Mouse (Mus musculus) forebrain, embryonic 15.5 days (tissue): ENCODE data around the gene Slc41a3. TPM values are rescaled to one million over a fixed set of nuclear protein-coding genes. Genes with fewer than 3 reads are reported as not detected.
"Not testable (repeated sequence)": the region's sequence is repeated elsewhere in the genome, so short reads cannot be mapped to it uniquely, and the experiment has no call there.

ENCODE experiments used
- ATAC-seq: fragments of 200-750 bp; cut with Nextera tagmentation; replicated peaks from 2 replicates; pipeline ENCODE4 v1.8.0; 2017; ENCODE audit warnings: mild to moderate bottlenecking, moderate TSS enrichment, moderate library complexity
- H3K27ac ChIP-seq: fragments of 300-500 bp; sonication (generic); replicated peaks from 2 replicates; pipeline ENCODE4 v1.5.1; 2015; ENCODE audit warnings: mild to moderate bottlenecking, inconsistent platforms
- H3K27me3 ChIP-seq: fragments of 300-500 bp; sonication (generic); 2 replicates; pipeline ENCODE4 v1.6.1; 2015; ENCODE audit warnings: inconsistent platforms
- H3K36me3 ChIP-seq: fragments of 300-500 bp; sonication (generic); 2 replicates; pipeline ENCODE4 v1.6.1; 2015; ENCODE audit warnings: mild to moderate bottlenecking, inconsistent platforms
- H3K4me1 ChIP-seq: fragments of 300-500 bp; sonication (generic); 2 replicates; pipeline ENCODE4 v1.6.1; 2015; ENCODE audit warnings: inconsistent platforms
- H3K4me2 ChIP-seq: fragments of 300-500 bp; sonication (generic); replicated peaks from 2 replicates; pipeline ENCODE4 v1.6.1; 2015; ENCODE audit warnings: mild to moderate bottlenecking, inconsistent platforms
- H3K4me3 ChIP-seq: fragments of 300-500 bp; sonication (generic); 2 replicates; pipeline ENCODE4 v1.5.1; 2015; ENCODE audit warnings: mild to moderate bottlenecking, inconsistent platforms
- H3K9ac ChIP-seq: fragments of 300-500 bp; sonication (generic); replicated peaks from 2 replicates; pipeline ENCODE4 v1.6.1; 2015; ENCODE audit warnings: mild to moderate bottlenecking, inconsistent platforms
- H3K9me3 ChIP-seq: fragments of 300-500 bp; sonication (generic); 2 replicates; pipeline ENCODE4 v1.6.1; 2016; ENCODE audit warnings: inconsistent platforms
- WGBS: fragments of 180-500 bp; shearing (Covaris S2); methylation state at CpG from one replicate; pipeline ENCODE4 v1.1.7; 2015; ENCODE audit warnings: mixed read lengths; 5-methylcytosine and 5-hydroxymethylcytosine counted together
- polyA plus RNA-seq: library from polyadenylated mRNA; unstranded; fragments of >200 nt; fragmentation: Nextera tagmentation; extraction: Ambion mirVana; gene quantifications from 2 replicates; pipeline ENCODE4 v1.2.1, GENCODE M21; 2015

The Slc41a3 gene
- polyA plus RNA-seq, 1 experiment from 2014 or later: 2.5 TPM

DNA sequence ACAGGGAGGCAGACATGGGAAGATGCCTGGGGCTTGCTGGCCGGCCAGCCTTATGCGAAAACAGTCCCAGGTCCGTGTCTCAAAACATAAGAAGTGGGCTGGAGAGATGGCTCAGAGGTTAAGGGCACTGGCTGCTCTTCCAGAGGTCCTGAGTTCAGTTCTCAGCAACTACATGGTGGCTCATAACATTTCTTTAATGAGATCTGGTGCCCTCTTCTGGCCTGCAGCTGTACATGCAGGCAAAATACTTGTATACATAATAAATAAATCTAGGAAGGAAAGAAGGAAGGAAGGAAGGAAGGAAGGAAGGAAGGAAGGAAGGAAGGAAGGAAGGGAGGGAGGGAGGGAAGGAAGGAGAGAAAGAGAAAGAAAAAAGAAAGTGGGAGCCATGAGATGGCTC is 28.0 kb downstream of the Slc41a3 start:
- H3K4me2 ChIP-seq, H3K9me3 ChIP-seq, H3K36me3 ChIP-seq, H3K4me1 ChIP-seq, H3K9ac ChIP-seq, H3K27me3 ChIP-seq, H3K27ac ChIP-seq, H3K4me3 ChIP-seq, ATAC-seq: not testable (repeated sequence)
- WGBS: 77% methylated on average over 3 of the region's 3 CpGs

DNA sequence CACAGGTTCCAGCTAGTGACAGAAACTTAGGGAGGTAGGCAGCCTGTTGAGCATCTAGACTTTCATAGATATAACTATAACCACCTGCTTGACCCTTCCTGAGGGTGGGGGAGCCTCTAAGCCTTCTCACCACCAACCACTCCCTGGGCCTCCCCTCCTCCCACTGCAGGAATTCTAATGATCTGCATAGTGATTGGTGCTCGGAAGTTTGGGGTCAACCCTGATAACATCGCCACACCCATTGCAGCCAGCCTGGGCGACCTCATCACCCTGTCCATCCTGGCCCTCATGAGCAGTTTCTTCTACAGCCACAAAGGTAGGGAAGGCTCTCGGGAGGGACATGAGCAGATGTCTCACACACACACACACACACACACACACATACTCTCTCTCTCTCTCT is 30.6 kb downstream of the Slc41a3 start:
- H3K9me3 ChIP-seq: no peaks in the 10 kb centered on the region
- H3K27me3 ChIP-seq: no peaks in the 10 kb centered on the region
- 49% methylated on average over 4 of the region's 4 CpGs for WGBS
- H3K36me3 ChIP-seq: no peaks in the 10 kb centered on the region
- H3K4me2 ChIP-seq: no peak overlapping the region
- no peaks in the 10 kb centered on the region for H3K4me1 ChIP-seq
- no peak overlapping the region for H3K9ac ChIP-seq
- no peak overlapping the region for H3K27ac ChIP-seq
- ATAC-seq: no peak
- H3K4me3 ChIP-seq: no peak overlapping the region

- no peak overlapping the region for H3K9ac ChIP-seq
- H3K27me3 ChIP-seq: no peaks in the 10 kb centered on the region
- no peaks in the 10 kb centered on the region for H3K36me3 ChIP-seq
- 63% methylated on average over 3 of the region's 3 CpGs for WGBS
- ATAC-seq: no peak
- H3K4me3 ChIP-seq: no peak overlapping the region
- H3K27ac ChIP-seq: no peak overlapping the region
- no peak overlapping the region for H3K4me2 ChIP-seq
- H3K9me3 ChIP-seq: no peaks in the 10 kb centered on the region
- H3K4me1 ChIP-seq: no peaks in the 10 kb centered on the region
These were observed 31.1 kb downstream of the Slc41a3 start for GRCm38 (mm10) chr6:90635611-90636010.

- no peak for ATAC-seq
- 83% methylated on average over 3 of the region's 3 CpGs for WGBS
- H3K4me1 ChIP-seq: no peaks in the 10 kb centered on the region
These were observed 38.5 kb downstream of the Slc41a3 start for GRCm38 (mm10) chr6:90643057-90643456.

GRCm38 (mm10) chr6:90644965-90645364 is 40.4 kb downstream of the Slc41a3 start:
- no peak for ATAC-seq
- Histone ChIP-seq H3K4me1 (no peaks in the 10 kb centered on the region), H3K9ac (no peak overlapping the region), H3K27ac (no peak overlapping the region), H3K27me3 (no peaks in the 10 kb centered on the region), H3K4me3 (no peak overlapping the region), H3K4me2 (no peak overlapping the region), H3K9me3 (no peaks in the 10 kb centered on the region), H3K36me3 (no peaks in the 10 kb centered on the region)
- WGBS: 48% methylated on average over 4 of the region's 4 CpGs

More at GRCm38 (mm10) chr6:90643057-90643456, 38.5 kb downstream of the Slc41a3 start:
- H3K4me2 ChIP-seq: no peak overlapping the region
- H3K27ac ChIP-seq: no peak overlapping the region
- H3K4me3 ChIP-seq: no peak overlapping the region
- no peaks in the 10 kb centered on the region for H3K27me3 ChIP-seq
- no peaks in the 10 kb centered on the region for H3K36me3 ChIP-seq
- no peak overlapping the region for H3K9ac ChIP-seq
- no peaks in the 10 kb centered on the region for H3K9me3 ChIP-seq

GRCm38 (mm10) chr6:90648391-90648790 is 43.9 kb downstream of the Slc41a3 start:
- no peak for ATAC-seq

DNA sequence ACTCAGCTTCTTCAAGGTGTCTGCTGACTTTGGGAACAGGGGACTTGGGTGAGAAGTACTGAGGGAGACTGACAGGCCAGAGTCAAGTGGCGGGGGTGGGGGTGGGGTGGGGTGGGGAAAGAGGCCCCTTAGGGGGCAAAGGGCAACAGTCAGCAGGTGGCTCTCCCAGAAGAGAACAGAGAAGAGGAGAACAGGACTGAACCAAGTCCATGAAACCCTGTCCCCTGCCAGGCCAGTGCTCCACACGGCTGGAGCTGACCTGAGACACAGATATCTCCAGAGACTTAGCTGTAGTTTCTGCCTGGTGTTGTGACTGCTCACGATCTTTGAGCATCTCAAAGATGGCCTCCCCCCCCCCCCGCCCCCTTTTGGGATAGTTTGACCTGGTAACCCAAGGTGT is 44.8 kb downstream of the Slc41a3 start:
- Histone ChIP-seq H3K36me3 (no peaks in the 10 kb centered on the region), H3K4me1 (no peaks in the 10 kb centered on the region), H3K9ac (no peak overlapping the region), H3K27ac (no peak overlapping the region), H3K4me2 (no peak overlapping the region), H3K27me3 (no peaks in the 10 kb centered on the region), H3K9me3 (no peaks in the 10 kb centered on the region), H3K4me3 (no peak overlapping the region)
- no peak for ATAC-seq
- 79% methylated on average over 4 of the region's 4 CpGs for WGBS

More at GRCm38 (mm10) chr6:90648391-90648790, 43.9 kb downstream of the Slc41a3 start:
- no peaks in the 10 kb centered on the region for H3K27me3 ChIP-seq
- no peaks in the 10 kb centered on the region for H3K9me3 ChIP-seq
- 86% methylated on average over 6 of the region's 6 CpGs for WGBS
- no peaks in the 10 kb centered on the region for H3K36me3 ChIP-seq
- no peaks in the 10 kb centered on the region for H3K4me1 ChIP-seq
- H3K4me3 ChIP-seq: no peak overlapping the region
- no peak overlapping the region for H3K4me2 ChIP-seq
- H3K9ac ChIP-seq: no peak overlapping the region
- no peak overlapping the region for H3K27ac ChIP-seq

- Histone ChIP-seq H3K27me3 (no peaks in the 10 kb centered on the region), H3K4me2 (no peak overlapping the region), H3K27ac (no peak overlapping the region), H3K4me3 (no peak overlapping the region), H3K4me1 (no peaks in the 10 kb centered on the region), H3K9me3 (no peaks in the 10 kb centered on the region), H3K36me3 (no peaks in the 10 kb centered on the region), H3K9ac (no peak overlapping the region)
- WGBS: 57% methylated on average over 1 of the region's 1 CpGs
- ATAC-seq: no peak
These were observed 46.1 kb downstream of the Slc41a3 start for GRCm38 (mm10) chr6:90650634-90651033.

- Histone ChIP-seq H3K9me3 (no peaks in the 10 kb centered on the region), H3K36me3 (no peaks in the 10 kb centered on the region), H3K4me2 (no peak overlapping the region), H3K4me1 (no peaks in the 10 kb centered on the region), H3K4me3 (no peak overlapping the region), H3K27me3 (no peaks in the 10 kb centered on the region), H3K9ac (no peak overlapping the region), H3K27ac (no peak overlapping the region)
- ATAC-seq: no peak
- WGBS: 56% methylated on average over 2 of the region's 2 CpGs
These were observed 49.2 kb downstream of the Slc41a3 start for GRCm38 (mm10) chr6:90653736-90654135.

GRCm38 (mm10) chr6:90656344-90656850 is 51.9 kb downstream of the Slc41a3 start:
- not testable (repeated sequence) for H3K36me3 ChIP-seq, H3K27me3 ChIP-seq, H3K4me1 ChIP-seq, ATAC-seq, H3K9ac ChIP-seq, H3K9me3 ChIP-seq, H3K4me2 ChIP-seq, H3K4me3 ChIP-seq, H3K27ac ChIP-seq
- WGBS: 62% methylated on average over 2 of the region's 2 CpGs

DNA sequence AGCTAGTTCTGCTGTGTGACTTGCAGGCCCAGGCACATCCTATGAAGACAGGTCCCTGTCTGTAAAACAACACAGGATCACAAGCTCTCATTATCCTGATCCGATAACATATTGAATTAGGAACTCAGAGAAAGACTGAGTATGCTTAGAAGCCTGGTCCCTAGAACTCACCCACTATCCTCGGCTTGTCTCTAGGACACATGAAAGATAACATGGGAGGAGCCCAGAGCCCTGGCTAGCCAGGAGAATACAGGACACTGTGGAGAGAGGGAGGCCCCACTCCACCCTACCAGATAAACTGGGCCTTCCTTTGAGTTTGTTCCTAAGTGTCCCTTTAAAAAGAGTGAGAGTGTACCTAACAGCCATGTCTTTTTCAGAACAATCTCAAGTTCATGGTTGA is 55.4 kb downstream of the Slc41a3 start:
- H3K36me3 ChIP-seq: peaks cover 9% of the 10 kb centered on the region; the same call in 1 of the 2 replicates
- H3K4me3 ChIP-seq: no peak overlapping the region
- WGBS: 75% methylated on average over 2 of the region's 2 CpGs
- H3K4me1 ChIP-seq: no peaks in the 10 kb centered on the region
- H3K4me2 ChIP-seq: no peak overlapping the region
- no peak overlapping the region for H3K9ac ChIP-seq
- no peak overlapping the region for H3K27ac ChIP-seq
- ATAC-seq: no peak
- H3K9me3 ChIP-seq: no peaks in the 10 kb centered on the region
- H3K27me3 ChIP-seq: no peaks in the 10 kb centered on the region

DNA sequence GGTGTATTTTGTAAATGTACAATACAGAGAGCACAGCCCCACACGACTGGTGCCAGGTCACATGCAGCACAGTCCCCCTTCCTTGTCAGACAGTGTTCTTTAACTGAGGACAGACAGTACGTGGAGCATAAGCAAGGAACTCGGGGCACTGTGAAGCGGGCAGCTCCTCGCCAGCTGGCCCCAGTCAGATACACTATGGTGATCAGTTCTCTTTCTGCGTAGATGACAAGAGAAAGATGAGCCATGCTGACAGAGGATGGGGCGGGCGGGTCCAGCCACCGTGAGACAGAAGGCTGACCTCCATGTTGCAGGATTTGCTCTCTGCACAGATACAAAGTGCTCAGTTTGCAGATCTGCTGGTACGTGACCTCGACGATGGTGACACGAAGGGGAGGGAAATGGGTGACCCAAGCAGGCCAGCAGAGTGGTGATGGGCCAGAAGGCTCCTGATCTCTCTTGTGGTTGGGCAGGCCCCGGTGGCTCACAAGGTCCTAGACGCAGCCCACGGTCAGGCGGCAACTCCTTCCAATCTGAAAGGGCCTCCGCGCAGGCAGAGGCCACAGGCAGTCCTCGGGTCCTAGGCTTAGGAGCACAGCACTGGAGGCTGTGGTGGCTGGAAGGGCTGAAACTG is 56.0 kb downstream of the Slc41a3 start:
- WGBS: 89% methylated on average over 20 of the region's 20 CpGs
- Histone ChIP-seq H3K4me3 (no peak overlapping the region), H3K9me3 (no peaks in the 10 kb centered on the region), H3K4me2 (no peak overlapping the region), H3K4me1 (no peaks in the 10 kb centered on the region), H3K27ac (no peak overlapping the region), H3K9ac (no peak overlapping the region), H3K36me3 (peaks cover 12% of the 10 kb centered on the region), H3K27me3 (no peaks in the 10 kb centered on the region)
- no peak for ATAC-seq

- H3K27ac ChIP-seq: no peak overlapping the region
- peaks cover 16% of the 10 kb centered on the region for H3K36me3 ChIP-seq
- no peaks in the 10 kb centered on the region for H3K4me1 ChIP-seq
These were observed 56.5 kb downstream of the Slc41a3 start for GRCm38 (mm10) chr6:90661029-90661399.

More at GRCm38 (mm10) chr6:90661029-90661399, 56.5 kb downstream of the Slc41a3 start:
- no peaks in the 10 kb centered on the region for H3K9me3 ChIP-seq
- no peak for ATAC-seq
- no peak overlapping the region for H3K9ac ChIP-seq
- H3K4me3 ChIP-seq: no peak overlapping the region
- H3K4me2 ChIP-seq: no peak overlapping the region
- H3K27me3 ChIP-seq: no peaks in the 10 kb centered on the region
- 91% methylated on average over 11 of the region's 11 CpGs for WGBS
